ENCODE assay signal across 27 mouse cellular contexts in genomic region chr2:84859991-84860780, GRCm38 (mm10). TPM values are rescaled to one million over a fixed set of nuclear protein-coding genes. Genes with fewer than 3 reads are reported as not detected.
A peak's percentile ranks its signal among the peaks of the same experiment; 100 is the strongest.
DNase-seq lines count a peak whose midpoint lies in the region; ATAC-seq and TF ChIP-seq lines count a peak whose summit lies in the region.
"Had no signal": no experiment of that assay in that cellular context is flagged by ENCODE, and none has a peak within 500 bp of the region (broad histone marks: within the 10 kb centered on the region; RNA-seq: fewer than 3 reads in every experiment).

No protein-coding gene starts in this region.

- intact Hi-C loops in left cerebral cortex, postnatal 4 days (cut with DNase I), result no loop called here

- no peak overlapping the region for H3K4me3 ChIP-seq in hindbrain, postnatal 0 days (ENCODE audit: low read length)
- H3K4me3 ChIP-seq in hindbrain, embryonic 12.5 days, result no peak overlapping the region
- H3K4me3 ChIP-seq in C2C12 (ENCODE audit: insufficient read depth, poor library complexity, severe bottlenecking) (no peak overlapping the region), myocyte (no peak overlapping the region)
- H3K4me3 ChIP-seq: embryonic facial prominence, embryonic 12.5 days; erythroblast, embryonic 14.5 days; forebrain, embryonic 12.5 days; heart, adult 2 months; heart, embryonic 15.5 days; hindbrain, embryonic 15.5 days had no signal

- no peaks in the 10 kb centered on the region for H3K36me3 ChIP-seq in hindbrain, postnatal 0 days (ENCODE audit: insufficient read depth, low read length)
- 0 out of 2 replicates have a peak, but pooled peaks cover 10% of the 10 kb centered on the region for H3K36me3 ChIP-seq in hindbrain, embryonic 12.5 days
- H3K36me3 ChIP-seq in C2C12 (ENCODE audit: control insufficient read depth, insufficient read depth), result no peaks in the 10 kb centered on the region
- no peaks in the 10 kb centered on the region for H3K36me3 ChIP-seq in myocyte (ENCODE audit: control insufficient read depth, insufficient read depth)
- H3K36me3 ChIP-seq: hindbrain, embryonic 15.5 days had no signal

- H3K27me3 ChIP-seq in hindbrain, postnatal 0 days (ENCODE audit: insufficient read depth, low read length), result no peaks in the 10 kb centered on the region
- no peaks in the 10 kb centered on the region for H3K27me3 ChIP-seq in hindbrain, embryonic 12.5 days
- H3K27me3 ChIP-seq in C2C12 (ENCODE audit: control insufficient read depth, insufficient read depth, insufficient read length) (no peaks in the 10 kb centered on the region), myocyte (ENCODE audit: control insufficient read depth, insufficient read depth, insufficient read length) (no peaks in the 10 kb centered on the region)
- H3K27me3 ChIP-seq: embryonic facial prominence, embryonic 12.5 days had no signal

- no peaks in the 10 kb centered on the region for H3K9me3 ChIP-seq in hindbrain, postnatal 0 days (ENCODE audit: low read length)
- H3K9me3 ChIP-seq in hindbrain, embryonic 12.5 days (replicated peaks), result no peaks in the 10 kb centered on the region
- H3K9me3 ChIP-seq: embryonic facial prominence, embryonic 12.5 days; forebrain, embryonic 12.5 days; heart, embryonic 15.5 days; hindbrain, embryonic 15.5 days had no signal

- H3ac ChIP-seq in C2C12 (ENCODE audit: control insufficient read depth, insufficient read length, low read depth) (no peak overlapping the region), myocyte (ENCODE audit: control insufficient read depth, insufficient read length) (no peak overlapping the region)

- peak; percentile 64; the same call in 1 of the 2 replicates for ATAC-seq in hindbrain, postnatal 0 days
- no peak for ATAC-seq in hindbrain, embryonic 12.5 days (ENCODE audit: low FRiP score)
- ATAC-seq: forebrain, postnatal 0 days had no signal

- WGBS in hindbrain, postnatal 0 days, result 72% methylated on average over 7 of the region's 7 CpGs
- 92% methylated on average over 7 of the region's 7 CpGs for WGBS in hindbrain, embryonic 12.5 days

- H3K79me2 ChIP-seq in C2C12 (ENCODE audit: control insufficient read depth, insufficient read depth), result no peaks in the 10 kb centered on the region
- H3K79me2 ChIP-seq in myocyte (ENCODE audit: control insufficient read depth, insufficient read depth), result no peaks in the 10 kb centered on the region

- no peak for TF ChIP-seq POLR2A in myocyte (IDR thresholded peaks at IDR 0.05; ENCODE audit: insufficient read length, low read depth)

- no peak overlapping the region for H3K9ac ChIP-seq in hindbrain, postnatal 0 days (replicated peaks; ENCODE audit: low read length)
- H3K9ac ChIP-seq in hindbrain, embryonic 12.5 days, result no peak overlapping the region
- H3K9ac ChIP-seq: embryonic facial prominence, embryonic 12.5 days; forebrain, embryonic 12.5 days; forebrain, postnatal 0 days; heart, embryonic 15.5 days; hindbrain, embryonic 15.5 days had no signal

- peak; percentile 30 for DNase-seq in hindbrain, postnatal 0 days (ENCODE audit: low spot score)
- DNase-seq in adipocyte (ENCODE audit: low spot score), result peak; percentile 70
- DNase-seq in left cerebral cortex, postnatal 4 days, result no peak
- no peak for DNase-seq in cerebellum, postnatal 25 days
- DNase-seq: adrenal gland, postnatal 25 days; cerebellum, adult 18-20 months; cerebellum, adult 9-11 months; embryo, embryonic 11 days; forebrain, postnatal 0 days; gastrocnemius, postnatal 14 days; heart, adult 2 months; heart, postnatal 14 days; kidney, adult 11 months had no signal

- H3K27ac ChIP-seq in hindbrain, postnatal 0 days, result no peak overlapping the region
- no peak overlapping the region for H3K27ac ChIP-seq in hindbrain, embryonic 12.5 days
- H3K27ac ChIP-seq: embryonic facial prominence, embryonic 12.5 days; forebrain, embryonic 12.5 days; heart, adult 2 months; heart, embryonic 15.5 days; hindbrain, embryonic 15.5 days had no signal

- no peak for TF ChIP-seq CTCF in hindbrain, postnatal 0 days (IDR thresholded peaks at IDR 0.05; ENCODE audit: low read depth)
- TF ChIP-seq CTCF in C2C12 (IDR thresholded peaks at IDR 0.05; ENCODE audit: control insufficient read depth, insufficient read depth, insufficient read length), result no peak

- H3K4me1 ChIP-seq in hindbrain, postnatal 0 days (ENCODE audit: insufficient read depth, low read length), result no peaks in the 10 kb centered on the region
- no peaks in the 10 kb centered on the region for H3K4me1 ChIP-seq in hindbrain, embryonic 12.5 days
- H3K4me1 ChIP-seq: embryonic facial prominence, embryonic 12.5 days; forebrain, embryonic 12.5 days; heart, embryonic 15.5 days; hindbrain, embryonic 15.5 days had no signal

- no peak overlapping the region for H3K4me2 ChIP-seq in hindbrain, postnatal 0 days (ENCODE audit: low read depth, low read length)
- H3K4me2 ChIP-seq in hindbrain, embryonic 12.5 days (replicated peaks), result no peak overlapping the region
- peak overlapping the region; percentile 40 for H3K4me2 ChIP-seq in myocyte (ENCODE audit: low read depth)
- H3K4me2 ChIP-seq: embryonic facial prominence, embryonic 12.5 days; forebrain, embryonic 12.5 days; heart, embryonic 11.5 days; heart, embryonic 15.5 days; hindbrain, embryonic 15.5 days had no signal

- no peaks in the 10 kb centered on the region for H3K79me3 ChIP-seq in C2C12 (ENCODE audit: low read depth)

TF ChIP-seq in C2C12, 6 proteins besides CTCF, POLR2A, EP300 and RAD21:
- TF ChIP-seq USF1 (IDR thresholded peaks at IDR 0.05; ENCODE audit: low read depth) (peak; percentile 74), MAX (IDR thresholded peaks at IDR 0.05) (peak; percentile 21), CEBPB (IDR thresholded peaks at IDR 0.05; ENCODE audit: low read depth) (no peak)
TF ChIP-seq in C2C12: peak in this region for 2.

TF ChIP-seq in myocyte, 11 proteins besides CTCF, POLR2A, EP300 and RAD21:
- 0 out of 2 replicates have a peak, but pooled peaks have one; percentile 19 for TF ChIP-seq CEBPB (IDR thresholded peaks at IDR 0.05; ENCODE audit: insufficient read depth, poor library complexity, severe bottlenecking)
- no peak for TF ChIP-seq REST (IDR thresholded peaks at IDR 0.05; ENCODE audit: insufficient read depth, insufficient read length)
- peak; percentile 63 for TF ChIP-seq USF1 (IDR thresholded peaks at IDR 0.05; ENCODE audit: low read depth)

RNA-seq across cellular contexts. Expression of gene Slc43a1, which starts 21.5 kb away (rescaled TPM):
- 5.8 and 9.3 TPM in 2 replicates for total RNA-seq in hindbrain, postnatal 0 days (2014; rRNA removed)
- 1.3 and 1.5 TPM in 2 replicates for polyA plus RNA-seq in hindbrain, postnatal 0 days (2015; fragmentation: Nextera tagmentation; extraction: Ambion mirVana)
- 9.1 and 12.0 TPM in 2 replicates for polyA plus RNA-seq in hindbrain, embryonic 12.5 days (2016; fragmentation: Nextera tagmentation; extraction: Ambion mirVana)
- polyA plus RNA-seq in C2C12 (2012; fragmentation: generic; extraction: Trizol) (6.6 TPM), myocyte (2012; fragmentation: generic; extraction: Trizol) (2.0 TPM)
- 1 to 10 TPM in 1 of 2 experiments, under 1 TPM in 1; 0.46 to 1.3 TPM for total RNA-seq in left cerebral cortex, postnatal 4 days (2021)

RNA-seq across cellular contexts. Expression of gene Rtn4rl2, which starts 26.3 kb away (rescaled TPM):
- total RNA-seq in hindbrain, postnatal 0 days (2014; rRNA removed), result 10.1 and 12.2 TPM in 2 replicates
- 4.2 and 4.3 TPM in 2 replicates for polyA plus RNA-seq in hindbrain, postnatal 0 days (2015; fragmentation: Nextera tagmentation; extraction: Ambion mirVana)
- 5.2 and 6.4 TPM in 2 replicates for polyA plus RNA-seq in hindbrain, embryonic 12.5 days (2016; fragmentation: Nextera tagmentation; extraction: Ambion mirVana)
- polyA plus RNA-seq in C2C12 (2012; fragmentation: generic; extraction: Trizol) (0.18 TPM), myocyte (2012; fragmentation: generic; extraction: Trizol) (0.13 TPM)
- total RNA-seq in left cerebral cortex, postnatal 4 days (2021), result 10 to 100 TPM; 59.4 to 61.6 TPM
- total RNA-seq: CH12.LX; common myeloid progenitor, adult 5-6 weeks; hematopoietic stem cell, adult 5-6 weeks had no signal
- polyA plus RNA-seq: erythroblast, embryonic 14.5 days had no signal

RNA-seq across cellular contexts. Expression of gene Timm10, which starts 33.4 kb away (rescaled TPM):
- total RNA-seq in hindbrain, postnatal 0 days (2014; rRNA removed), result 44.5 and 57.3 TPM in 2 replicates
- polyA plus RNA-seq in hindbrain, postnatal 0 days (2015; fragmentation: Nextera tagmentation; extraction: Ambion mirVana), result 82.5 and 91.7 TPM in 2 replicates
- 35.0 and 35.8 TPM in 2 replicates for polyA plus RNA-seq in hindbrain, embryonic 12.5 days (2016; fragmentation: Nextera tagmentation; extraction: Ambion mirVana)
- polyA plus RNA-seq in C2C12 (2012; fragmentation: generic; extraction: Trizol) (108 TPM), myocyte (2012; fragmentation: generic; extraction: Trizol) (102 TPM)
- total RNA-seq in left cerebral cortex, postnatal 4 days (2021), result 10 to 100 TPM; 55.5 to 60.4 TPM

RNA-seq across cellular contexts. Expression of gene Smtnl1, which starts 37.7 kb away (rescaled TPM):
- total RNA-seq in hindbrain, postnatal 0 days (2014; rRNA removed), result 0.75 TPM in 1 of 2 replicates, not detected in the other
- not detected in 2 replicates for polyA plus RNA-seq in hindbrain, postnatal 0 days (2015; fragmentation: Nextera tagmentation; extraction: Ambion mirVana)
- 0.13 TPM in 1 of 2 replicates, not detected in the other for polyA plus RNA-seq in hindbrain, embryonic 12.5 days (2016; fragmentation: Nextera tagmentation; extraction: Ambion mirVana)
- polyA plus RNA-seq in C2C12 (2012; fragmentation: generic; extraction: Trizol) (0.06 TPM), myocyte (2012; fragmentation: generic; extraction: Trizol) (0.85 TPM)
- total RNA-seq in left cerebral cortex, postnatal 4 days (2021), result not detected
- total RNA-seq: adrenal gland, postnatal 25 days; common myeloid progenitor, adult 5-6 weeks; heart, adult 2 months had no signal
- polyA plus RNA-seq: forebrain, embryonic 12.5 days; gonadal fat pad, adult 2 months; heart, adult 2 months; hindbrain, embryonic 15.5 days; intestine, embryonic 14.5 days had no signal

Comparison
In these comparisons a context has a peak if more than half of its experiments do, and no peak if none do; other contexts are left out.
1. DNase-seq: peak in hindbrain, postnatal 0 days (single experiment) and adipocyte (single experiment); none in left cerebral cortex, postnatal 4 days (single experiment) and cerebellum, postnatal 25 days (0 of 2).